Mouse (Mus musculus): ENCODE results near the gene Pttg1ip. TPM values are rescaled to one million over a fixed set of nuclear protein-coding genes. Genes with fewer than 3 reads are reported as not detected.

Pttg1ip gene
- polyA plus RNA-seq, 1 experiment from 2014 or later, result 64.6 TPM

DNA sequence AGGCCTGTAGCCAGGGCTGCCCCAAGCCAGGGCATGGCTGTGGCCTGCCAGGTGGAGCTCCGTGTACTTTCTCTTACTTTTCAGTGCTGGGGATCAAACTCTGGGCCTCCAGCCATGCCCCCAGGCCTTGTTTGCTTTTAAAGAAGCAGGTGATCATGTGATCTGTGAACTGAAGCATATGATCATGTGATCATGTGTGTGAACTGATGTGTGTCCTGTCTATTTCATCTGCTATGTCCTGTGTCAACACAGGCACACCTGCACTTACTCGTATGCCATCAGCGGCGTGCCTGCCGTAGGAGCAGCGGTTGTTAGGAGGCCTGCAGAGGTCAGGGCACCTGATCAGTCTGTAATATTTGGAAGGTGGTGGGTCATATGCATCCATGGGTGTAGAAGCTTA is 52.5 kb downstream of the Pttg1ip start:
- no peak overlapping the region for H3K9ac ChIP-seq
- no peak overlapping the region for H3K4me3 ChIP-seq (replicated peaks)
- peaks cover 14% of the 10 kb centered on the region for H3K4me1 ChIP-seq
- ATAC-seq (ENCODE audit: low FRiP score), result no peak
- no peaks in the 10 kb centered on the region for H3K9me3 ChIP-seq
- H3K4me2 ChIP-seq, result no peak overlapping the region
- H3K36me3 ChIP-seq (replicated peaks), result peaks cover 54% of the 10 kb centered on the region
- H3K27ac ChIP-seq, result no peak overlapping the region
- 91% methylated on average over 6 of the region's 6 CpGs for WGBS
- H3K27me3 ChIP-seq, result no peaks in the 10 kb centered on the region

DNA sequence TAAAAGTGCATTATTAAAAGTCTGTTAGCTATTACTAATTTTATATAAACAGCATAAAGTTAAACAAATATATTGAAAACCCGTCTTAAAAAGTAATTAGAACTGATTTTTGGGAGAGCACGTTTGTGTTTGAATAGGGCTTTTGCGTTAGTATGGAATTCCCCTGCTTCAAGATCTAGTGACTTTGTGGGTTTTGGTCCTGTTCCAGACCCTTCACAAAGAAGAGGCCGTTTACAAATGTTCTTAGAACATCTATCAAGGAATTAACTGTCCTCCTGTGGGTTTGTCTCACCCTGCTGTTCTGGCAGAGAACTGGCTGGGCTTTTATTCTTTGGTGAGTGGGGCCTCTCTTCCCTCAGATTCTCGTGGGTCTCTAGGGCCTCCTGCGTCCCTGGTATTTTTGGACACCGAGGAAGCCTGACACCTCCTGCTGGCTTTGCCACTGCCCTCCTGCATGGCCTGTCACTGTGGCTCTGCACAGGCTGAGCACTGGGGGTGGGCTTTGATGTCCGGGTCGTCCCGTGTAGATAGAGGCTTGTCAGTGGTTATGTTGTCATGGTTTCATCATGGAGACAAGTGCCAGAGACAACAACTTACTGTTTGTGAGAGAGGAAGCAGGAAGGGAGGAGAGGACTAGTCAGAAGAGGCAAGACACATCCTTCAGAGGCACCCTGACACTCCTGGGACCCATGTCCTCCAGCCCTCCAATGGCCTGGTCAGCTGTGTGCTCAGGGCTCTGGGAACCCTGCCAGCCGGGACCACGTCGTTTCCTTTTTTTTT is 53.1 kb downstream of the Pttg1ip start:
- Histone ChIP-seq H3K9me3 (no peaks in the 10 kb centered on the region), H3K36me3 (replicated peaks) (peaks cover 57% of the 10 kb centered on the region), H3K27ac (no peak overlapping the region), H3K4me1 (peaks cover 15% of the 10 kb centered on the region), H3K4me3 (replicated peaks) (no peak overlapping the region), H3K27me3 (no peaks in the 10 kb centered on the region), H3K9ac (no peak overlapping the region), H3K4me2 (no peak overlapping the region)
- no peak for ATAC-seq (ENCODE audit: low FRiP score)
- WGBS, result 77% methylated on average over 13 of the region's 13 CpGs

DNA sequence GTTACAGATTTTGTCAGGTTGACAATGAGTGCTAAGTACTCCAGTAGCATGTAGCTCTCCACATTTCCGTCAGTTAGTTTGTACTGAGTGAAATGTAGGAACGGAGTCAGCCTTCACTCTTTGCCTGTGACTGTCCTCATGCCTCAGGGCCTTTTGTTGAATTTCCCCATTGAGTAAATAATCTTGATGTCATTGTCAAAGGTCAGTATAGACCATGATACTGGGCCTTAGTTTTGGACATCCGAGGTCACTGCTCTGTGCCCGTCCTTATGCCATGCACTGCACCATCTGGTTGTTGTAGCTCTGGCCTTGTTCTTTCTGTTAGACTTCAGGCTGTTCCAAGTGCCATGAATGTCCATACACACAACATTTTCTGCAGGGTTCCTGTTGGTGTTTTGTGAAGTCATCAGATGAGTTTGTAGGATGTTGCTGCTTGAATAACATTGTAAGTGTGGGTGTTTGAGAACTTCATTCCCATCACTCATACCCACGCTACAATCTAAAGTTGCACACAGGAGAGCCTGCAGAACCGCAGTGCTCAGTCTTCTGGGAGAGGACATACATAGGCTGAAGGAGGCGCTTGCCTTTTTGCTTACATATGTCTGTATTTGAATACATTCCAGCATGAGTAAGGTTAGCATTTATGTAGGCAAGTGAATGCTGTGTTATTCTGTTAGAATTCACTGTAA is 54.9 kb downstream of the Pttg1ip start:
- Histone ChIP-seq H3K4me3 (replicated peaks) (no peak overlapping the region), H3K36me3 (replicated peaks) (peaks cover 68% of the 10 kb centered on the region), H3K27ac (no peak overlapping the region), H3K4me1 (peaks cover 10% of the 10 kb centered on the region), H3K4me2 (no peak overlapping the region), H3K27me3 (no peaks in the 10 kb centered on the region), H3K9ac (no peak overlapping the region), H3K9me3 (no peaks in the 10 kb centered on the region)
- ATAC-seq (ENCODE audit: low FRiP score), result no peak
- 93% methylated on average over 7 of the region's 7 CpGs for WGBS

DNA sequence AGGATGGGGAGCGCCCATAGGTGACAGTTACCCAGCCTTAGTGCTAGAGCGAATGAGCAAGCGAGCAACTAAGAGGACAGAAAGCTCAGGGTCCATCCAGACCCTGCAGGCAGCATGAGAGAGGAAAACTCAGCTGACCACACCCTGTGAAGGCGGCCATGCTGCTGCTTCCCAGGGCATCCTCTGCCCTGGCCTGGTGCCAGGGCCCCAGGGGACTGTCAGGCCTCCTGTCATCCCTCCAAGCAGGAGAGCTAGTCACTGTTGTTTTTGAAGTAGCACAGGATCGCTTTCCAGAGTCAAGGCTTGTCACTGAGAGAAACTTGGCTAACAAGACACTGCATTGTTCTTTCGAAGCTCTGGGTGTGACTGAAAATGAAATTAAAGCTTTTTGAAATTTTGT is 57.4 kb downstream of the Pttg1ip start:
- Histone ChIP-seq H3K9ac (no peak overlapping the region), H3K4me1 (peaks cover 9% of the 10 kb centered on the region), H3K4me2 (no peak overlapping the region), H3K9me3 (no peaks in the 10 kb centered on the region), H3K27me3 (no peaks in the 10 kb centered on the region), H3K27ac (no peak overlapping the region), H3K36me3 (replicated peaks) (peaks cover 73% of the 10 kb centered on the region), H3K4me3 (replicated peaks) (no peak overlapping the region)
- no peak for ATAC-seq (ENCODE audit: low FRiP score)
- 91% methylated on average over 6 of the region's 6 CpGs for WGBS

DNA sequence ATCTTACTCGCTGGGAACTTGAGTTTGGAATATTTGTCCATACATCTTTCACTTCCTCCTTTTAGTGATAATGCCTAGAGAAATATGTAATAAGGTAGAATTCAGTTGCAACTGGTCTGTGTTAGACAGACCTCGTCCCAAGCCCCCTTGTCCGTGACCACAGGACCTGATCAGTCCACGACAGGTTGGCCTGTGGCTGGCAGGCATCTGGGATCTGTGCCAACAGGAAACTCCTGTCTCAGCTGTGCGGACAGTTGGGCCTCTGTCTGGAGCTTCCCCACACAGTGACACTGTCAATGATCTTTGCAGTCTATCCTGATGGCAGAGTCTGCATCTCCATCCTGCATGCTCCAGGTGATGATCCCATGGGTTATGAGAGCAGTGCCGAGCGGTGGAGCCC is 61.6 kb downstream of the Pttg1ip start:
- Histone ChIP-seq H3K4me2 (no peak overlapping the region), H3K4me3 (replicated peaks) (no peak overlapping the region), H3K9ac (no peak overlapping the region), H3K4me1 (peaks cover 4% of the 10 kb centered on the region; the same call in 1 of the 2 replicates), H3K9me3 (no peaks in the 10 kb centered on the region), H3K27ac (no peak overlapping the region), H3K36me3 (replicated peaks) (peaks cover 78% of the 10 kb centered on the region), H3K27me3 (no peaks in the 10 kb centered on the region)
- 93% methylated on average over 7 of the region's 7 CpGs for WGBS
- no peak for ATAC-seq (ENCODE audit: low FRiP score)

DNA sequence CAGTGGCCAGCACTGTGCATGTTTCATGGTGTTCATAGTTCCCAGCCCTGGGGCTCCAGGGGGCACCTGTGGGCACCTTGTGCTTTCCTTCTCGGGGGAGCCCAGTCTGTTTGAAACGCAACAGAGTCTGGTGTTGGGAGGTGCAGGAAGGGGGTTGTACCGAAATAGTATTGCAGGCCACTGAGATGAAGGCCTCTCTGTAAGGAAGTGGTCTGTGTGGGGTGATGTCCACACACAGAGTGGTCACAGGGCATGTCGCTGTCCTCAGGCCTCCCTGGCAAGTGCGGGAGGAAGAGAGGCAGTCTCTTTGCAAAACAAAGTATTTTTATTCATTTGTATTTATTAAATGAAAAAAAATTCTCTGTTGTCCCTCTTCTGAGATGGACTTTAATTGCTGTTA is 64.1 kb downstream of the Pttg1ip start:
- Histone ChIP-seq H3K9ac (no peak overlapping the region), H3K9me3 (no peaks in the 10 kb centered on the region), H3K4me2 (no peak overlapping the region), H3K27ac (no peak overlapping the region), H3K4me3 (replicated peaks) (no peak overlapping the region), H3K4me1 (no peaks in the 10 kb centered on the region), H3K27me3 (no peaks in the 10 kb centered on the region), H3K36me3 (replicated peaks) (peaks cover 63% of the 10 kb centered on the region)
- no peak for ATAC-seq (ENCODE audit: low FRiP score)
- WGBS, result 92% methylated on average over 5 of the region's 5 CpGs

DNA sequence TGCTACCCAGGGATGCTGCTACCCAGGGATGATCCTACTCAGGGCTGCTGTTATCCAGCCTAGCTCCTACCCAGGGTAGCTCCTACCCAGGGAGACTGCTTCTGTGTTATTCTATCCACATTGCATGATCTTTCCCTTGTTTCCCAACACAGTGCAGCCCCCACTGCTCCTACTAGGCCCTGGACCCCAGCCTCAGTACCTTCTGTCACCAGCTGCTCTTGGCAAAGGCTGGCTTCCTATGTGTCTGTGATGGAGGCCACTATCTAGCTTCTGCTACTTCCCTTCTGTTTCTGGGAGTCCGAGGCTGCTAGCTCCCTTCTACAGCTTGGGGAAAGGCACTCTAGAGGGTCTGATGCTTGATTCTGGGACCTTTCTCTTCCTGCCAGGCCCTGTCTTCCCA is 65.9 kb downstream of the Pttg1ip start:
- Histone ChIP-seq H3K9me3 (no peaks in the 10 kb centered on the region), H3K27ac (no peak overlapping the region), H3K9ac (no peak overlapping the region), H3K4me1 (no peaks in the 10 kb centered on the region), H3K4me3 (replicated peaks) (no peak overlapping the region), H3K36me3 (replicated peaks) (peaks cover 44% of the 10 kb centered on the region), H3K27me3 (no peaks in the 10 kb centered on the region), H3K4me2 (no peak overlapping the region)
- ATAC-seq (ENCODE audit: low FRiP score), result no peak
- 79% methylated on average over 1 of the region's 1 CpGs for WGBS

DNA sequence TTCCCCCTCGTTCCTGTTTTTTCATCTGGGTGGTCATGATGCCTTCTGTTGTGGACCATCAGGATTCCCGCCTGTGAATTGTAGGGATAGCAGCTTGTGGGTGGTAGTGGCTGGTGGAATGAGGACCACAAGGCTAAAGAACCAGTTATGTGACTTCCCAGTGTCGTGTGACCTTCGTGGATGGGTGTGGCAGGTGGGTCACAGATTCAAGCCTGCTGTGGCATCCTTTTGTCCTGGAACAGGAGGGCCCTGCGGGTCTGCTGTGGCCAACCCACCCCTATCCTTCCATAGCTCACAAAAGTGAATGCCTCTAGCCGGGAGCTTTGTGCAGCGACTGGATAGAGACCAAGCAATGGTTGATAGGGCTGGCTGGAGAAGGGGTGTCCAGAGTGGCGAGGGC is 66.4 kb downstream of the Pttg1ip start:
- no peaks in the 10 kb centered on the region for H3K4me1 ChIP-seq
- H3K27ac ChIP-seq, result no peak overlapping the region
- H3K9me3 ChIP-seq, result no peaks in the 10 kb centered on the region
- H3K4me3 ChIP-seq (replicated peaks), result no peak overlapping the region
- no peaks in the 10 kb centered on the region for H3K27me3 ChIP-seq
- H3K4me2 ChIP-seq, result no peak overlapping the region
- WGBS, result 88% methylated on average over 8 of the region's 8 CpGs
- no peak for ATAC-seq (ENCODE audit: low FRiP score)
- peaks cover 41% of the 10 kb centered on the region for H3K36me3 ChIP-seq (replicated peaks)
- H3K9ac ChIP-seq, result no peak overlapping the region

MicroRNA genes within 50 kb of the gene (microRNA counts, 519-probe panel; counts per million panel counts)
- microRNA mmu-miR-1930, result not detected

Small RNA genes lying within 50 kb of the gene (microRNA-seq; reads per million reads assigned to microRNA genes)
- gene Mir1930, result 25.2 reads per million, percentile 36 among the genes with 10 or more reads in this experiment

Other genes starting within 250 kb of the Pttg1ip start
- gene Adarb1, start 163.4 kb upstream of the Pttg1ip start, polyA plus RNA-seq (2016; fragmentation: Nextera tagmentation; extraction: Ambion mirVana), result 8.3 and 8.4 TPM in 2 replicates
- gene Fam207a, start 65.9 kb upstream of the Pttg1ip start, polyA plus RNA-seq (2016; fragmentation: Nextera tagmentation; extraction: Ambion mirVana), result 39.4 and 44.1 TPM in 2 replicates
- 0.64 and 0.74 TPM in 2 replicates for gene Itgb2, start 51.5 kb upstream of the Pttg1ip start, polyA plus RNA-seq (2016; fragmentation: Nextera tagmentation; extraction: Ambion mirVana)
- gene Sumo3, start 24.4 kb downstream of the Pttg1ip start, polyA plus RNA-seq (2016; fragmentation: Nextera tagmentation; extraction: Ambion mirVana), result 322 and 326 TPM in 2 replicates
- gene Gm49325, start 24.5 kb downstream of the Pttg1ip start, polyA plus RNA-seq (2016; fragmentation: Nextera tagmentation; extraction: Ambion mirVana), result 15.7 and 23.4 TPM in 2 replicates
- gene Ube2g2, start 40.6 kb downstream of the Pttg1ip start, polyA plus RNA-seq (2016; fragmentation: Nextera tagmentation; extraction: Ambion mirVana), result 87.0 and 92.7 TPM in 2 replicates
- 0.46 and 0.92 TPM in 2 replicates for gene Tspear, start 104.8 kb downstream of the Pttg1ip start, polyA plus RNA-seq (2016; fragmentation: Nextera tagmentation; extraction: Ambion mirVana)
- not detected in 2 replicates for gene Gm19402, start 109.0 kb downstream of the Pttg1ip start, polyA plus RNA-seq (2016; fragmentation: Nextera tagmentation; extraction: Ambion mirVana)
- gene Gm9508, start 115.5 kb downstream of the Pttg1ip start, polyA plus RNA-seq (2016; fragmentation: Nextera tagmentation; extraction: Ambion mirVana), result not detected in 2 replicates
- not detected in 2 replicates for gene Gm10272, start 124.9 kb downstream of the Pttg1ip start, polyA plus RNA-seq (2016; fragmentation: Nextera tagmentation; extraction: Ambion mirVana)
- not detected in 2 replicates for gene Gm10024, start 129.7 kb downstream of the Pttg1ip start, polyA plus RNA-seq (2016; fragmentation: Nextera tagmentation; extraction: Ambion mirVana)
- gene Gm10142, start 134.1 kb downstream of the Pttg1ip start, polyA plus RNA-seq (2016; fragmentation: Nextera tagmentation; extraction: Ambion mirVana), result not detected in 2 replicates
- gene Krtap12-1, start 138.9 kb downstream of the Pttg1ip start, polyA plus RNA-seq (2016; fragmentation: Nextera tagmentation; extraction: Ambion mirVana), result not detected in 2 replicates
- not detected in 2 replicates for gene Gm10100, start 144.8 kb downstream of the Pttg1ip start, polyA plus RNA-seq (2016; fragmentation: Nextera tagmentation; extraction: Ambion mirVana)
- not detected in 2 replicates for gene Gm18596, start 160.9 kb downstream of the Pttg1ip start, polyA plus RNA-seq (2016; fragmentation: Nextera tagmentation; extraction: Ambion mirVana)
- not detected in 2 replicates for gene Gm9736, start 169.6 kb downstream of the Pttg1ip start, polyA plus RNA-seq (2016; fragmentation: Nextera tagmentation; extraction: Ambion mirVana)
- not detected in 2 replicates for gene Gm3233, start 178.0 kb downstream of the Pttg1ip start, polyA plus RNA-seq (2016; fragmentation: Nextera tagmentation; extraction: Ambion mirVana)
- gene Gm3238, start 189.6 kb downstream of the Pttg1ip start, polyA plus RNA-seq (2016; fragmentation: Nextera tagmentation; extraction: Ambion mirVana), result not detected in 2 replicates
- not detected in 2 replicates for gene Gm7138, start 195.2 kb downstream of the Pttg1ip start, polyA plus RNA-seq (2016; fragmentation: Nextera tagmentation; extraction: Ambion mirVana)
- gene Gm3250, start 200.8 kb downstream of the Pttg1ip start, polyA plus RNA-seq (2016; fragmentation: Nextera tagmentation; extraction: Ambion mirVana), result not detected in 2 replicates
- gene Gm7137, start 206.5 kb downstream of the Pttg1ip start, polyA plus RNA-seq (2016; fragmentation: Nextera tagmentation; extraction: Ambion mirVana), result not detected in 2 replicates
- gene Gm9639, start 213.4 kb downstream of the Pttg1ip start, polyA plus RNA-seq (2016; fragmentation: Nextera tagmentation; extraction: Ambion mirVana), result not detected in 2 replicates
- not detected in 2 replicates for gene Gm19668, start 217.4 kb downstream of the Pttg1ip start, polyA plus RNA-seq (2016; fragmentation: Nextera tagmentation; extraction: Ambion mirVana)
- not detected in 2 replicates for gene Gm9507, start 230.1 kb downstream of the Pttg1ip start, polyA plus RNA-seq (2016; fragmentation: Nextera tagmentation; extraction: Ambion mirVana)
- gene Gm2696, start 233.0 kb downstream of the Pttg1ip start, polyA plus RNA-seq (2016; fragmentation: Nextera tagmentation; extraction: Ambion mirVana), result not detected in 2 replicates
- gene Krtap10-4, start 245.4 kb downstream of the Pttg1ip start, polyA plus RNA-seq (2016; fragmentation: Nextera tagmentation; extraction: Ambion mirVana), result not detected in 2 replicates